Mouse (Mus musculus) urinary bladder, adult 2 months (tissue): ENCODE data around the gene Ccdc77. TPM values are rescaled to one million over a fixed set of nuclear protein-coding genes. Genes with fewer than 3 reads are reported as not detected.

Experiments
- DNase-seq: peaks from one replicate; pipeline ENCODE4 v3.0.0; 2022; ENCODE audit warnings: low spot score
- polyA plus RNA-seq: library from polyadenylated mRNA; depleted of rRNA; stranded (reverse); fragments of >200 nt; gene quantifications from 2 replicates; pipeline ENCODE4 v1.2.3, GENCODE M21; 2012; rRNA removed

Ccdc77 gene
- 9.8 and 10.1 TPM in 2 replicates for polyA plus RNA-seq

DNA sequence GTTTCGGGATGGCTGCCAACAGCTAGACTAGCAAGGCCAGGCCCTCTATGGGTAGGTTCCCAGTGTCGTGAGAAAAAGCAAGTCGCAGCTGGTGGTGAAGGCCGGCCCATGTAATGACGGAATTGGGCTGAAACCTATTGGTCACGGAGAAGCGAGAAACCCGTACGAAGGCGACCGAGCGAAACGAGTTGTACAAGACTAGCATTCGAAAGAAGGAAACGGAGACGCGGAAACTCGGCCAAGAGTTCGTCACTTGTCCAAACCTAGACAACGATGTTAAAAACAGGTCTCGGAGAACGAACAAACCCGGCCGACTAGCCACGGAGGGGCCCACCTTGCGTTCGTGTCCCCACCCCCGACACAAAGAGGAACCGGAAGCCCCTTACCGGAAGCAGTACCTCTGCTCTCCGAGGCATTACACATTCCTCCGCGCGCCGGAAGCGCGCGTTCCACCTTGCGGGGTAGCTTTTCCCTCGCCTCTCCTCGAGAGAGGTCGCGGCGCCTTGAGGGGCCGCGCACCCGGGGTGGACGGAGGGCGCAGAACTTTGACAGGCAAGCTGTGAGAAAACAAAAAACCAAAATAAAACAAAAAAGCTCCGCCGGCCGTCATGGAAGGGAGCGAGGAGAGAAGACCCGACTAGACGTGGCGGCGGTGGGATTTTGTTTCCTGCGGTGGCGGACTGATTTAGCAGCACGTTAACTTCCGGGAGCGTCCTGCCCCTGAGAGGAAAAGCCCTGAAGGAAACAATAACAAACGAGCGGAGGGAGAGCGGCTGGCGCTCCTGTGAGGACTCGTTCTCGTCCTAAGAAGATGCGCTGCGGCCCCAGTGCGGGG, at the start of gene Ccdc77, which contains the start of gene Kdm5a:
TSS of gene Ccdc77 (minus strand) at position 687 of the 835 bp plus-strand sequence.
TSS of gene Kdm5a (plus strand) at position 437 of the 835 bp plus-strand sequence.
- peak; percentile 87 for DNase-seq

DNA sequence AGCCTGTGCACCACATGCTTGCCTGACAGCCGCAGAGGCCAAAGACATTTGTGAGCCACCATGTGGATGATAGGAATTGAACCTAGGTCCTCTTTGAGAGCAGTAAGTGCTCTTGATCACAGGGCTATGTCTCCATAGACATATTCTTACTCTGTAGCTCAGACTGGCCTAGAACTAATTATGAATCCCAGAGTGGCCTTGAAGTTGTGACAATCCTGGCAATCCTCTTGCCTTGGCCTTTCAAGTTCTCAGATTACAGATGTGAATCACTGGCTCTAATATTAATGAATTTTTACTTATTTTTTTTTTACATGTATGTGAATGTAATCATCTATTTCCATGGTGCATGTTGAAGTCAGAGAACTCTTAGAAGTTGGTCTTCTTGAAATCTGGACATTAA, 39.8 kb upstream of the Ccdc77 start:
- DNase-seq: no peak

DNA sequence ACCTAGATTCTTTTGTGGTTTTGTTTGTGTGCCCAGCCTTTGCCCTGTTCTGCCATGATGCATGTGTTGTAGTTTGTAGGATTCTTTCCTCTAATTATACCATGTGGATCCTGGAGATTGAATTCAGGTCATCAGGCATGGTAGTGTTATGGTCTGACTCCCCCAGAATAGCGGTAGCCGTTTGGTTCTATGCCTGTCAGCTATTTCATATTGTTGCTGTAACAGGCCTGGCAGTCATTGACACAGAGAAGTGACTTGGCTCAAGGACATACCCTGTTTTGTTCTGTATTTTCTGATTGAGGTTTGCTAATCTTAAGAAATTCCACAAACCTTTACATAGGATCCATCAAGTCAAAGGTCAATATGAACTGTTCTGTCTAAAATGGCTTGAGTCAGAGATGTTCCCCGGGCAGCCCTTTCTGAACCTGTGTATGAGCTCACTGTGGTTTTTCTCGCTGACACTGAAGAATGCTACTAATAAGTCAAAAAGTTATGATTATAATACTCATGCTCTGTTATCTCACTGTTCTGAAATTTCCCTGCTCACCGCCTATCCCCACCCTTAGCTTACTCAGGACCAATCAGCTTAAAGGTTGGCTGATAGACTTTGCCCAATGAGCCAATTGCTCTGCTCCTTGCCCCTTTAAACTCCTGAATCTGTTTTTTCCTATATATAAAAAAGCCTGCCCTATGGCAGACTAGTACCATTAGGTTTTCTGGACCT, 31.6 kb upstream of the Ccdc77 start:
- no peak for DNase-seq

DNA sequence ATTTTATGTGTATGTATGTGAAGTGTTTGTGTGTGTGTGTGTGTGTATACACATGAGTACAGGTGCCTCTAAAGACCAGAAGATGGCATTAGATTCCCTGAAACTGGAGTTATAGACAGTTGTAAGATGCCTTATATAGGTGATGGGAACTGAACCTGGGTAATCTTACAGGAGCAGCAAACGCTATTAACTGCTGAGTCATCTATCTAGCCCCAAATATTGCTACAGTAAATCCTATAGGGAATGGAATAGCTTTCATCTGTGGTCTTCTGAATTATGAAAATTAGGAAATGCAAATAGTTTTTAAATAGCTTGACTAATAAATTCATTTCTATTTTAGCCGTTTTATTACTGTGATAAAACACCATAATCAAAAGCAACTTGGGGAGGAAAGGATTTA, 28.6 kb upstream of the Ccdc77 start:
- no peak for DNase-seq

DNA sequence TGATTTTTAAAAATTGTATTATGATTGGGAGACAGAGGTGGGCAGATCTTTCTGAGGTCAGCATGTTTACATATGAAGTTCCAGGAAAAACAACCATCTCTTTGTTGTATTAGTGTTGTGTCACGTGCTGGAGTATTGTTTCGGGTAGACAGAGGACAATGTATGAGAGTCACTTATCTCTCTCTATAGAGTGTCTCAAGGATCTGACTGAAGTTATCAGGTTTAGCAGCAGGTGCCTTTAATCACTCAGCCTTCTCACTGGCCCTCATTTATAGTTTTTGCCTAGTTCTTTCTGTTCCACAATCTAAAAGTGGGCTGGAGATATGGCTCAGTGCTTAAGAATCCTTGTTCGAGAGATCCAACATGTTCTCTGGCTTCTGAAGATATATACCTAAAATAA, 25.9 kb upstream of the Ccdc77 start:
- DNase-seq: no peak

DNA sequence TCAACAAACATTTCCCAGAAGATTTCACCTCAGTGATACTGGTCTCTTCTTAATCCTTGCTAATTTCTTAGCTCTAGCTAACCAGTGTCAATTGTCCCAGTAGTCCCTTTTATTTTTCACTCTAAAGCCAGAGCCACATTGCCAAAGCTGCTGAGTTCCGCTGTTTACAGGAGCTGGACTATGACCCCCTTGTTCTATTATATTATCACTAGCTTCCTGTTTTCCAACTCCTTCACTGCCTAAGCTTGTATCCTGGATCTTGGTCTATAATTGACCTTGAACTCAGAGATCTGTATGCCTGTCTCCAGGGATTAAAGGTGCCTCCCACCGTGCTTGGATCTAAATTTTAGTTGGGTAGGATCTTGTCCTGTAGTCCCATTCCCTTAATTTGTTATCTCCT, 12.6 kb upstream of the Ccdc77 start:
- no peak for DNase-seq

DNA sequence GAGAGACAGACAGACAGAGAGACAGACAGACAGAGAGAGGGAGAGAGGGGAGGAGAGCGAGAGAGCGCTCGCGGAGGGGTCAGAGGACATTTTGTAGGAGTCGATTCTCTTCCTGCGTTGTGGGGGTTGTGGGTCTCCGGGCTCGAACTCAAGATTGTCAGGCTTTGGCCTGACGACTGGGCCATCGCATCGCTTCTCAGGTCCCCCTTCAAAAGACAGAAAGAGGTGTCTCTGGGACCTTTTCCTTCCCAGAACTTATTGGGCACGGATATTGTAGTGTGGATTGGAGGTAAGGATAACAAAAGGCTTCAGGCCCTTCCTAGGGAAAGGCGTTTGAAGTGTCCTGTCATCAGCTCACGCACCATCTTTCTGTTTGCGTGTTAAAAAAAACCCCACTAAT, 877 bp upstream of the Ccdc77 start:
- DNase-seq: no peak

DNA sequence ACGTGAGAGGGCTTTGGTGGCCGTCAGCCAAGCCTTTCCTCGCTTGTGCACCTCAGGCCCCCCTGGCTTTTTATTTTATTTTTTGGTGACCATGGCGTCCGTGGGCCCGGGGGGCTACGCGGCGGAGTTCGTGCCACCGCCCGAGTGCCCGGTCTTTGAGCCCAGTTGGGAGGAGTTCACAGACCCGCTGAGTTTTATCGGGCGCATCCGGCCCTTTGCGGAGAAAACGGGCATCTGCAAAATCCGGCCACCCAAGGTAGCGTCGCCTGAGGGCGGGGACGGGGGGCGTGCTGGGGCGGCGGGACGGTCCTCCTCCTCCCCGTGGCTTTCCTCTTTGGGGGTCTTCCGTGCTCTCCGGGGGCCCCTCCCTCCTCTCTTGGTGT, 340 bp upstream of the Ccdc77 start:
- DNase-seq: no peak

DNA sequence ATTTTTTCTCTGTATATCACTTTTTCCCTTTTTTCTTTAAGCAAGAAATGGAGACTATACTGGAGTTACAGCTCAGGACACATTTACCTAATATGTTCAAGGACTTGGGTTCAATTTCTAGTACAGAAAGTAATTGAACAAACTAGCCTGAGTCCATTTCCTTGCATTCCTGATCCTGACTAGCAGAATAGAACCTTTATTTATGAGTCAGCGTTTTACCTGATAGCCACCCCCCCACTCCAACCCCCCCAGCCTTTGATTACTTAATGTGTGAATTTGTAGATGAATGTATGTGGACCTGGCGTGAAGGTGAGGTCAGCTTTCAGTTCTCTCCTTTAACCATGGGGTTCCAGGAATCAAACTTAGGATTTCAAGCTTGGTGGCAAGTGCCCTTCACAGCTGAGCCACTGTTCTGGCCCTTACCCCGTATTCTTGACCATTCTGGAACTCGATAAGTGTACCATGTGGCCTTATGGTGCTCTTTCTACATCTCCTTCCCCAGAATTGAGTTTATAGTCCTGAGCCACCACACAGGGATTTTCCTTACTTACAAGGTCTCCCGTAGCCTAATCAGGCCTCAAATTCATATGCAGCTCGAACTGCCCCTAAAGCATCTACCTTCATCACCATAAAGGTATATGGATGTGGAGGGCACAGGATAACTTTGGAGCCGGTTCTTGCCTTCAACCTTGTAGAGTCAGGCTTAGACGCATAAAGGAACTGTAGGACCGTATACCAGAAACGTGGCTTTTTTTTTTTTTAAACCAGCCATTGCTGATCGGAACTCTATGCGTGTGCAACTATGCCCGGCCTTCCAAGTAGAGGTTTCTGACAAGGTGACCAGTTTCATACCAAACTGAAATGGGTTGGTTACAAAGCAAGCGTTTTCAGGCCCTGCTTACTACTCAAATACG, 1.1 kb downstream of the Ccdc77 start:
- DNase-seq: peak; percentile 20

DNA sequence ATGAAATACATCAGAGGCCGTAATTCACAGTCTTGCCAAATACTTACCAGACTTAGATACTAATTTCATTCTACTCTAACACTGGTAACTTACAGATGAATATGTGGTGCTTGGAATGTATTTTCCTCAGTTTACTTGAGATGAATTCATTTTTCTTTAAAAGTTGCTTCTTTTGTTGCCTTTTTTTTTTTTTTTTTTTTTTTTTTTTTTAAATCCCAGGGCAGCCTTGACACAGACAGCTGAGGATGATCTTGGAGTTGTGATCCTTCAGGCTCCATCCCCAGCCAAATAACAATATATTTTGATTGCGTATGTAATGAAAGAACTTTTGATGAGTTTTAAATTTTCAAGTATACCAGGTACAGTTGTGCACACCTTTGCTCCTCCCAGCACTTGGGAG, 2.0 kb downstream of the Ccdc77 start:
- no peak for DNase-seq

DNA sequence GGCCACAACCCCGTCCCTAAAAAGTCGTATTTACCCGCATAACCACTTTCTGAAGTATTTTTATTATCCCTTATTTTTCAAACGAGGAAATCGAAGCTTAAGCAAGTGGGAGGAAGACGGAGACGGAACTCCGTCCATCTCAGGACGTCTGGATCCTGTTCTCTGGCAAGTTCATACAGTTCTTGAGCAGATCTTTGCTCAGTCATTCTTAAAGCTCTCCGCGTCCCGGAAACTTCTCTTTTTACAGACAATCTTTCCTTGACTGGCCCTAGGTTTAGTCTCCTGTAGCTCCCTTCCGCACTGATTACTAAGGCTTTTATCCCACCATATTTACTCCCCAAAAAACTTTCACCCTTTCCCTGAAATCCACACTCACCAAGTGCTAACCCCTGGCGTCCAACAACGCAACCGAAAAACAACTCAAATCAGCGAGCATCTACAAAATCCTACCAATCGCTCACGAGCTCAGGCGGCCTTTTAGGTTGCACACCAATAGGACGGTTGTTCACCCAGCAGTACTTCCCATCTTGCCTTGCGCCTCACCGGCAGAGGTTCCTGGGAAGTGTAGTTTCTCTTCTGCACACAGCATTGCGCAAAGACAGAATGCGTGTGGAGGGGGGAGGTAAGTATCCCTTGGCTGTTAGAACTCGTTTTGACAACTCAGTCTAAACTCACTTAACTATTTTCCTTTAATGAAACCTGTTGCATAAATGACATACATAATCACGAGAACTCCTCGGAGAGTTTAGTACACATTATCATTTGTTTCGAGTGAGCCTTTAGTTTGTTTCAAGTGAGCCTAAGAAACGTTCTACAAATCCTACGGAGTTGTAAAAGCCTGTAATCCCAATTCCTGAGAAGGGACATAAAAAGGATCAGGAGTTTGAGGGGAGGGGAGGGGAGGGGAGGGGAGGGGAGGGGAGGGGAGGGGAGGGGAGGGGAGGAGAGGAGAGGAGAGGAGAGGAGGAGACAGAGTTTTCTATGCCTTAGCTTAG, 6.9 kb downstream of the Ccdc77 start:
- peak; percentile 44 for DNase-seq

DNA sequence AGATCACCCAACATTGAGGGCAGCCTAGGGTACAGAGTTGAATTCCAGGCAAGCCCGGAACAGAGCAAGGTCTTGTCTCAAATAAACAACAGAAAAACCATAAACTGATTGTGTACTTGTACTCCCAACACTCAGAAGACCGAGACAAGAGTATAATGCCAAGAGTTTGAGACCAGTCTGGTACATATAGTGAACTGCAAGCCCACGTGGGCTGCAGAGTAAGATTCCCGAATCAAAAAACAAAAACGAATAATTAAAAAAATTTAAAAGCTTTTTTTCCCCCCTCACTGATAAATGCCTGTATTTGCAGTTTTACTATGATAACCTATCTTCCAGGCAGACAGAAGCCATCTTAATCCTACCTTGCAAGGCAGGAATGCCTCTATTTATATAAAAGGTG, 7.7 kb downstream of the Ccdc77 start:
- no peak for DNase-seq

DNA sequence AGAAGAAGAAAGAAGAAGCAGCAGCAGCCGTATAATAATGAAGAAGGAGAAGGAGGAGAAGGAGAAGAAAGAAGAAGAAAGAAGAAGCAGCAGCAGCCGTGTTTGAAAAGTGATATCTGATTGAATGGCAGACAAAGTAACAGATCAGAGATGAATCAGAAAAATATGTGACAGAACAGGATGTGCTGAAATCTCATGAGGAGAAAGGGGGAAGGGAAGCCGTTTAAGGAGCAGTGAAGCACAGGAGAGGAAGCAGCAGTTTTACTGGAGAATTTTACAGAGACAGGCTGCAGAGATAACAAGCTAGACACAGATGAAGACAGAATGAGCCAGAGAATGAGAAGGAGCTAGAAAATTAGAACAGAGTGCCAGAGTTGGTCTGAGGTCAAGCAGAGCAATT, 15.2 kb downstream of the Ccdc77 start:
- no peak for DNase-seq

DNA sequence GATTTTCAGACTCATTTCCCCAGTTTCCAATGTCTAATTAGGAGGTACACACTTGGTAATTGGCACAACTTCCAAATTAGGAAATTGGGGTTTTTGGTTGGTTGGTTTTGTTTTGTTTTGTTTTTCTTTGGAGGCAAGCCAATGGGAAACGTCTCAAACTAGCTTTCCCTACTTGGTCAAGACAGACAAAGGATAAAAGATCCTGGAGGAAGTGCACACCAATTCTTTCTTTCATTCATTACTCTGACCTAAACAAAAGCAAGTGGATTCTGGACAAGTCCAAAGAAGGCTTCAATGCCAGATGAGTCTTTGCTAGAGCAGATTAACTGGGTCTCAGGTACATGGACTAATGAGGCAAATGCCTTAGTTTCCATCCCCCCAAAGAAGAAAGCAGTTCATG, 20.2 kb downstream of the Ccdc77 start:
- DNase-seq: no peak

DNA sequence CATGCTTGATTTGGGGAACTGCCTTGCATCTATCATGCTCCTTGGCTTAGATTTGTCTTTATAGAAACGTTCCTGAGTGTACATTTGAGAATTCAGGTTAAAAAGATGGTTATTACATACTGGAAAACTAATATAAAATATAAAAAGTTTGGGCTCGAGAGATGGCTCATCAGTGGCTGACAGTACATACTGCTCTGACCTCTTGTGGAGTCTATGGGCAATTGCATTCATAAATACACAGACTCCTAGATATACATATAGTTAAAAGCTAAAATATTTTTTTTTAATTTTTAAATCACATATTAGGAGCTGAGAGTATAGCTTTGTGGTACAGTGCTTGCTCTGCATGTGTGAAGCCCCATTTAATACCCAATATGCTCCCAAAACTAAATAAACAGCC, 31.8 kb downstream of the Ccdc77 start:
- no peak for DNase-seq

DNA sequence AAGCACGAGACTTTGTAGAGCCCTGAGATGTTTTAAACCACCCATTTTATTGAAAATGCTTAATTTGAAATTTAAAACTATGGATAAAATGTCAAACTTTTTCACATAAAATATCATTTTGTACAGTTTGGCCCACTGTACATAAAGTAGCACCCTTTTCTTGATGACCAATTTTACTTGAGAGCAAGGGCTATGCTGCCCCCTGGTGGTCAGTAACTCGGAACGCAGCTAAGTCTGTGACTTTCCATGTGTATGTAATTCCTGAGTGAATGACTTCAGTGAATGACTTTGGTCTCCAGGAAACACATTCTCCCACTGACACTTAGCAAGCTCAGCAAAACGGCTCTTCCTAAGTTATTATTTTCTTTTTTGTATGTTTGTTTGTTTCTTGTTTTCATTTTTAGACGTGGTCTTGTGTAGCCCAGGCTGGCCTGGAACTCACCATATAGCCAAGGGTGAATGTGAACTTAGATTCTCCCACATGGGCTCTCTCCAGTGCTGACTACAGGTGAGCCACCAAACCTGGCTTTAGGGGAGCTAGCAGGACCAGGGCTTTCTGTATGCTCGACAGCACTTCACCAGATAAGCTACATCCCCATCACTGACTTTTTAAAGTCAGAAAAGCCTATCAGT, 39.8 kb downstream of the Ccdc77 start:
- DNase-seq: peak; percentile 22

DNA sequence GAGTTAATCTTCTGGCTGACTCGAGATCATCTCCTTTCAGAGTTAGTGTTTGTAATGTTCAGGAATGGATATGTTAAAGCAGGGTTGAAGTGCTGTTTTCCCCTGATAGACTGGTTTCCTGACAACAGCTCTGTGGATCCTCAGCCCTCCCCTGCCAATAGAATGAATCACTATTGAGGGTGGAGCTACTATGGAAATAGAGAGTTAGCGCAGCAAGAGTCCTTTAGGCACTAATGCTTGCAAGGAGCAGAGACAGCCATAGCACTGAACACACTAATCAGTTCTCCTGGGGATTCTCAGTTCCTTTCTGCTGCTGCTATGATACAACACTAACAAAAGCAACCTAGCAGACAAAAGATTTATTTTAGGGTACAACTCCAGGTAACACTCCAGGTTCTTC, 43.8 kb downstream of the Ccdc77 start:
- no peak for DNase-seq

DNA sequence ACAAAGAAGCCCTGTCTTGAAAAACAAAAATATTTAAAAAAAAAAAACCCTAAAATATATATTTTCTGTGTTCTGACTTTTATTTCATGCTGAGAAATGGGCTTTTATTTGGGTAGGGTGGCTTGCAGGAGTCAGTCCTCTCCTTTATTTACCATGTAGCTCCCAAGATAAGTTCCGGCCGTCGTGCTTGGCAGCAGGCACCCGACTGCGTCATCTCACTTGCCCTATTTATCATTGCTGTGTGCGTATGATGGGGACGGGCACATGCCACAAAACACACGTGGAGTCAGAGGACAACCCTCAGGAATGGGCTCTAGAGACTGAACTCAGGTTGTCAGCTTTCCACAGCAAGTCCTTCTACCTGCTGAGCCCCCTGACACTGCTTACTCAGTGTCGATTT, 45.0 kb downstream of the Ccdc77 start:
- DNase-seq: no peak

DNA sequence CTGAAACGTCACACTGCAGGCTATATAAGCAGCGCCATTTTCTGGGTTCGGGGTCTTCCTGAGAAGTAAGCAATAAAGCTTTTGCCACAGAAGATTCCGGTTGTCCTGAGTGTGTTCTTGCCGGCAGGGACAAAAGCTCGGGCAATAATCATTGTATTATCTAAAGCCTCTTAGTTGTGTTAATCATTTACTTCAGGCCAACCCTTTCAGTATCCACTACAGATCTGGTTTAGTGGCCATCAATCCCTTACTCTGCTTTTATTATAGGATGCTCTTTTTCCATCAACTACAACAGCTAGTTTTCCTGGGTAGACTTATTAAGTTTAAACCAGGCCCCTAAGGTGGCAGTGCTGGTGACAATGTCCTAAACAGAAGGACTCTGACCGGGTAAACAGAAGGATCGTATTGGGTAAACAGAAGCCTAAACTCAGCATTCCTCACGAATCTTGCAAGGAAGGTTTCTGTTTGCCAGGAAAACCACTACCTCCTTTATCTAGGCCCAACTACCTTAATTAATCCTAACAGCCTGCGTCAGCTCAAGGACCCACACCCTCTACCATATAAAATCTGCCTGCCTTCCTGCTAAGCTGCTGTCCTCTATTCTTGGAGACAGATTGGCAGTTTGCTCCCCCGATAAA, 45.8 kb downstream of the Ccdc77 start:
- DNase-seq: no peak

DNA sequence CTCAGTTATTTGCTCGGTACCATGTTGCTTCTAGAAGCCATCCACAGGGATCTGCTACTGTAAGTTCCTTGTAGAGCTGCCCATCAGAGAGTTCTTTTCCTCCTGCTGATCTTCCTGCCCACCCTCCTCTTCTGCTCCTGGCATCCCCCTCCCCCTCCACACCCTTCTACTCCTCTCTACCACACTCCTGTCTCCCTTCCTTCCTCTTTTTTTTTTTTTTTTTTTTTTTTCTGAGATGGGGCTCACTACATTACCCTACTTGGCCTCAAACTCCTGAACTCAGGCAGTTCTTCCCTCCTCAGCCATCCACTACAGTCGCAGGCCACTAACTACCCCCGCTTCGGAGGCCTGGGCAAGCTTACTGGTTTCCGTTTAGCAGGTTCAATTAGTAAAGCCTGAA, 51.7 kb downstream of the Ccdc77 start:
- DNase-seq: no peak
